ENCODE assay signal across 9 mouse cellular contexts in genomic region chr7:30717006-30717715, GRCm38 (mm10). TPM values are rescaled to one million over a fixed set of nuclear protein-coding genes. Genes with fewer than 3 reads are reported as not detected.
DNase-seq lines count a peak whose midpoint lies in the region; ATAC-seq and TF ChIP-seq lines count a peak whose summit lies in the region.
"Had no signal": no experiment of that assay in that cellular context is flagged by ENCODE, and none has a peak within 500 bp of the region (broad histone marks: within the 10 kb centered on the region; RNA-seq: fewer than 3 reads in every experiment).

No protein-coding gene starts in this region.

- 4% methylated on average over 43 of the region's 43 CpGs for WGBS in hindbrain, embryonic 14.5 days

- H3K4me1 ChIP-seq in hindbrain, embryonic 14.5 days (replicated peaks; ENCODE audit: control insufficient read depth, insufficient read depth, low read length) = 0 out of 2 replicates have a peak, but pooled peaks cover 4% of the 10 kb centered on the region

- no peaks in the 10 kb centered on the region for H3K9me3 ChIP-seq in hindbrain, embryonic 14.5 days (ENCODE audit: control insufficient read depth, low read length)

- ATAC-seq in hindbrain, embryonic 14.5 days (ENCODE audit: low FRiP score) = peak; percentile 93

- no peaks in the 10 kb centered on the region for H3K36me3 ChIP-seq in hindbrain, embryonic 14.5 days (replicated peaks; ENCODE audit: control insufficient read depth, insufficient read depth)

- no peak overlapping the region for H3K27ac ChIP-seq in hindbrain, embryonic 14.5 days

- no peak for TF ChIP-seq CTCF in brain, embryonic 14.5 days (IDR thresholded peaks at IDR 0.05; ENCODE audit: borderline replicate concordance, extremely low read depth, insufficient read depth, insufficient read length)

- TF ChIP-seq POLR2A in brain, embryonic 14.5 days (IDR thresholded peaks at IDR 0.05; ENCODE audit: borderline replicate concordance, extremely low read depth, insufficient read depth, insufficient read length, poor library complexity, severe bottlenecking) = no peak

- H3K4me2 ChIP-seq in hindbrain, embryonic 14.5 days (replicated peaks) = peak overlapping the region; percentile 47

- H3K4me3 ChIP-seq in hindbrain, embryonic 14.5 days (replicated peaks; ENCODE audit: low read length) = peak overlapping the region; percentile 21

- peak; percentile 100 for DNase-seq in ES-CJ7 (ENCODE audit: low read depth, low spot score)
- peak; percentile 94 for DNase-seq in brain, embryonic 14.5 days (ENCODE audit: low read depth)
- peak; percentile 75 for DNase-seq in forelimb bud, embryonic 11.5 days (ENCODE audit: low read depth, low spot score)
- peak; percentile 64 for DNase-seq in hindbrain, embryonic 14.5 days (ENCODE audit: low spot score)
- DNase-seq in layer of hippocampus, postnatal 36 days = peak; percentile 39 to 46
- DNase-seq in lung, postnatal 25 days (ENCODE audit: low spot score) = peak; percentile 60
- DNase-seq in right cerebral cortex, adult 18-20 months = peak; percentile 62
- peak; percentile 82 for DNase-seq in thymus, postnatal 4 days

- H3K9ac ChIP-seq in hindbrain, embryonic 14.5 days = peak overlapping the region; percentile 9

- peaks cover 13% of the 10 kb centered on the region; the same call in 1 of the 2 replicates for H3K27me3 ChIP-seq in hindbrain, embryonic 14.5 days (ENCODE audit: control insufficient read depth, insufficient read depth, low read length)

RNA-seq across cellular contexts. Expression of gene Atp4a, which starts 5.2 kb away (rescaled TPM):
- 1.7 and 2.4 TPM in 2 replicates for polyA plus RNA-seq in brain, embryonic 14.5 days (2012; rRNA removed)
- polyA plus RNA-seq in hindbrain, embryonic 14.5 days (2014; fragmentation: Nextera tagmentation; extraction: Ambion mirVana) = 2.0 and 2.1 TPM in 2 replicates
- total RNA-seq in layer of hippocampus, postnatal 36 days (2021) = under 1 TPM; 0.35 to 0.70 TPM

RNA-seq across cellular contexts. Expression of gene Tmem147, which starts 12.2 kb away (rescaled TPM):
- polyA plus RNA-seq in brain, embryonic 14.5 days (2012; rRNA removed) = 187 and 251 TPM in 2 replicates
- 281 and 319 TPM in 2 replicates for polyA plus RNA-seq in hindbrain, embryonic 14.5 days (2014; fragmentation: Nextera tagmentation; extraction: Ambion mirVana)
- total RNA-seq in layer of hippocampus, postnatal 36 days (2021) = 100 to 1,000 TPM; 107 to 118 TPM

RNA-seq across cellular contexts. Expression of gene 2200002J24Rik, which starts 18.4 kb away (rescaled TPM):
- polyA plus RNA-seq in brain, embryonic 14.5 days (2012; rRNA removed) = 0.32 TPM in 1 of 2 replicates, not detected in the other
- polyA plus RNA-seq in hindbrain, embryonic 14.5 days (2014; fragmentation: Nextera tagmentation; extraction: Ambion mirVana) = not detected in 2 replicates
- total RNA-seq in layer of hippocampus, postnatal 36 days (2021) = not detected
- polyA plus RNA-seq: frontal cortex, adult 2 months had no signal

RNA-seq across cellular contexts. Expression of gene Gapdhs, which starts 26.3 kb away (rescaled TPM):
- polyA plus RNA-seq in brain, embryonic 14.5 days (2012; rRNA removed) = 0.50 TPM in 1 of 2 replicates, not detected in the other
- polyA plus RNA-seq in hindbrain, embryonic 14.5 days (2014; fragmentation: Nextera tagmentation; extraction: Ambion mirVana) = 0.14 and 1.3 TPM in 2 replicates
- total RNA-seq in layer of hippocampus, postnatal 36 days (2021) = not detected
- polyA plus RNA-seq: frontal cortex, adult 2 months had no signal

RNA-seq across cellular contexts. Expression of gene Sbsn, which starts 34.1 kb away (rescaled TPM):
- 5.1 and 8.8 TPM in 2 replicates for polyA plus RNA-seq in brain, embryonic 14.5 days (2012; rRNA removed)
- polyA plus RNA-seq in hindbrain, embryonic 14.5 days (2014; fragmentation: Nextera tagmentation; extraction: Ambion mirVana) = 0.65 and 2.1 TPM in 2 replicates
- total RNA-seq in layer of hippocampus, postnatal 36 days (2021) = 1 to 10 TPM; 6.4 to 9.7 TPM

Comparison
In these comparisons a context has a peak if more than half of its experiments do, and no peak if none do; other contexts are left out.
1. DNase-seq: peak in every context shown above with its lines; median percentile 100 in ES-CJ7; 94 in brain, embryonic 14.5 days; 82 in thymus, postnatal 4 days; 75 in forelimb bud, embryonic 11.5 days; 64 in hindbrain, embryonic 14.5 days; 62 in right cerebral cortex, adult 18-20 months; 60 in lung, postnatal 25 days; 42 in layer of hippocampus, postnatal 36 days.